Mouse (Mus musculus) stomach, postnatal 0 days (tissue): Measurements from ENCODE around the gene Wrap53. TPM values are rescaled to one million over a fixed set of nuclear protein-coding genes. Genes with fewer than 3 reads are reported as not detected.
"Not testable (repeated sequence)": the region's sequence is repeated elsewhere in the genome, so short reads cannot be mapped to it uniquely, and the experiment has no call there.

Experiments
- ATAC-seq: fragments of 200-750 bp; cut with Nextera tagmentation; 2 replicates; pipeline ENCODE4 v1.8.0; 2017; ENCODE audit not compliant: low FRiP score, low TSS enrichment
- DNase-seq: peaks from one replicate; pipeline ENCODE4 v3.0.0-alpha.2; 2016; ENCODE audit warnings: low spot score
- H3K27ac ChIP-seq: fragments of 300-500 bp; sonication (generic); replicated peaks from 2 replicates; pipeline ENCODE4 v1.5.1; 2014; ENCODE audit warnings: mild to moderate bottlenecking, control low read depth
- H3K27me3 ChIP-seq: fragments of 300-500 bp; sonication (generic); 2 replicates; pipeline ENCODE4 v1.6.1; 2014; ENCODE audit warnings: low read length; ENCODE audit not compliant: control insufficient read depth, insufficient read depth
- H3K36me3 ChIP-seq: fragments of 300-500 bp; sonication (generic); 2 replicates; pipeline ENCODE4 v1.6.1; 2014; ENCODE audit warnings: low read length, mixed read lengths; ENCODE audit not compliant: control insufficient read depth, insufficient read depth
- H3K4me1 ChIP-seq: fragments of 300-500 bp; sonication (generic); replicated peaks from 2 replicates; pipeline ENCODE4 v1.6.1; 2014; ENCODE audit warnings: antibody characterized with exemption; ENCODE audit not compliant: control insufficient read depth, insufficient read depth
- H3K4me2 ChIP-seq: fragments of 300-500 bp; sonication (generic); replicated peaks from 2 replicates; pipeline ENCODE4 v1.6.1; 2014; ENCODE audit warnings: low read depth, mild to moderate bottlenecking, control low read depth, moderate library complexity
- H3K4me3 ChIP-seq: fragments of 300-500 bp; sonication (generic); 2 replicates; pipeline ENCODE4 v1.5.1; 2014; ENCODE audit warnings: low read depth, low read length, control low read depth
- H3K9ac ChIP-seq: fragments of 300-500 bp; sonication (generic); 2 replicates; pipeline ENCODE4 v1.6.1; 2014; ENCODE audit warnings: mild to moderate bottlenecking, low read length, control low read depth, mixed read lengths
- H3K9me3 ChIP-seq: fragments of 300-500 bp; sonication (generic); 2 replicates; pipeline ENCODE4 v1.6.1; 2016; ENCODE audit warnings: low read length; ENCODE audit not compliant: control insufficient read depth
- CTCF ChIP-seq: IDR thresholded peaks from 2 replicates; pipeline ENCODE4 v1.5.1; 2016; ENCODE audit warnings: antibody characterized with exemption, low read depth, mild to moderate bottlenecking, moderate library complexity
- EP300 ChIP-seq: optimal IDR thresholded peaks from 2 replicates; pipeline ENCODE3; 2016; ENCODE audit warnings: antibody characterized with exemption
- WGBS: fragments of 180-500 bp; shearing (Covaris S2); extraction: QIAGEN DNeasy Blood & Tissue Kit; methylation state at CpG from one replicate; pipeline ENCODE4 v1.1.7; 2014; 5-methylcytosine and 5-hydroxymethylcytosine counted together
- polyA plus RNA-seq: library from polyadenylated mRNA; unstranded; fragments of >200 nt; fragmentation: Nextera tagmentation; extraction: Ambion mirVana; gene quantifications from 2 replicates; pipeline ENCODE4 v1.2.1, GENCODE M21; 2015

The Wrap53 gene
- polyA plus RNA-seq, 1 experiment from 2014 or later = 9.0 TPM

GRCm38 (mm10) chr11:69530755-69531154, 49.3 kb downstream of the Wrap53 start:
- not testable (repeated sequence) for H3K27me3 ChIP-seq, H3K4me1 ChIP-seq, H3K9ac ChIP-seq, DNase-seq, H3K27ac ChIP-seq, H3K9me3 ChIP-seq, ATAC-seq, H3K4me2 ChIP-seq, H3K36me3 ChIP-seq, H3K4me3 ChIP-seq
- 91% methylated on average over 6 of the region's 6 CpGs for WGBS
- TF ChIP-seq CTCF = peak; percentile 46

- ATAC-seq, DNase-seq, H3K27me3 ChIP-seq, H3K4me1 ChIP-seq, H3K9me3 ChIP-seq, H3K4me3 ChIP-seq, H3K9ac ChIP-seq, H3K27ac ChIP-seq, H3K36me3 ChIP-seq, H3K4me2 ChIP-seq: not testable (repeated sequence)
- 85% methylated on average over 3 of the region's 3 CpGs for WGBS
- peak; percentile 16; the same call in 1 of the 2 replicates for TF ChIP-seq CTCF
These were observed 49.8 kb downstream of the Wrap53 start for GRCm38 (mm10) chr11:69530281-69530680.

- WGBS = 83% methylated on average over 4 of the region's 4 CpGs
- DNase-seq (no peak), ATAC-seq (no peak)
- Histone ChIP-seq H3K4me1 (no peaks in the 10 kb centered on the region), H3K4me2 (no peak overlapping the region), H3K9ac (no peak overlapping the region), H3K27ac (no peak overlapping the region), H3K36me3 (no peaks in the 10 kb centered on the region), H3K9me3 (no peaks in the 10 kb centered on the region), H3K27me3 (no peaks in the 10 kb centered on the region), H3K4me3 (no peak overlapping the region)
- no peak for TF ChIP-seq EP300
These were observed 52.0 kb downstream of the Wrap53 start for GRCm38 (mm10) chr11:69528031-69528390.

- H3K4me2 ChIP-seq = peak overlapping the region; percentile 50
- DNase-seq (no peak), ATAC-seq (no peak)
- H3K4me1 ChIP-seq = no peaks in the 10 kb centered on the region
- 0 out of 2 replicates have a peak overlapping the region, but pooled peaks have one; percentile 30 for H3K27ac ChIP-seq
- TF ChIP-seq EP300 (no peak), CTCF (no peak)
- H3K27me3 ChIP-seq = no peaks in the 10 kb centered on the region
- peak overlapping the region; percentile 35; the same call in 1 of the 2 replicates for H3K9ac ChIP-seq
- 16% methylated on average over 30 of the region's 30 CpGs for WGBS
- H3K36me3 ChIP-seq = no peaks in the 10 kb centered on the region
- H3K9me3 ChIP-seq = no peaks in the 10 kb centered on the region
- peak overlapping the region; percentile 22; the same call in 1 of the 2 replicates for H3K4me3 ChIP-seq
These were observed 52.7 kb downstream of the Wrap53 start for GRCm38 (mm10) chr11:69527098-69528030.

- Histone ChIP-seq H3K9me3 (no peaks in the 10 kb centered on the region), H3K4me2 (peak overlapping the region; percentile 50), H3K27ac (no peak overlapping the region), H3K9ac (no peak overlapping the region), H3K4me1 (no peaks in the 10 kb centered on the region), H3K4me3 (no peak overlapping the region; the same call in 1 of the 2 replicates), H3K27me3 (no peaks in the 10 kb centered on the region), H3K36me3 (no peaks in the 10 kb centered on the region)
- WGBS = 38% methylated on average over 4 of the region's 4 CpGs
- ATAC-seq = no peak
- DNase-seq = no peak
- no peak for TF ChIP-seq CTCF
- TF ChIP-seq EP300 = no peak
These were observed 53.4 kb downstream of the Wrap53 start for GRCm38 (mm10) chr11:69526631-69527030.

GRCm38 (mm10) chr11:69525661-69526060, 54.4 kb downstream of the Wrap53 start:
- no peak for TF ChIP-seq EP300
- TF ChIP-seq CTCF = no peak
- Histone ChIP-seq H3K4me3 (no peak overlapping the region), H3K36me3 (no peaks in the 10 kb centered on the region), H3K9me3 (no peaks in the 10 kb centered on the region), H3K27me3 (no peaks in the 10 kb centered on the region), H3K27ac (no peak overlapping the region), H3K9ac (no peak overlapping the region), H3K4me1 (no peaks in the 10 kb centered on the region), H3K4me2 (no peak overlapping the region)
- 85% methylated on average over 9 of the region's 9 CpGs for WGBS
- no peak for DNase-seq
- no peak for ATAC-seq
